In the genomic region with DNA sequence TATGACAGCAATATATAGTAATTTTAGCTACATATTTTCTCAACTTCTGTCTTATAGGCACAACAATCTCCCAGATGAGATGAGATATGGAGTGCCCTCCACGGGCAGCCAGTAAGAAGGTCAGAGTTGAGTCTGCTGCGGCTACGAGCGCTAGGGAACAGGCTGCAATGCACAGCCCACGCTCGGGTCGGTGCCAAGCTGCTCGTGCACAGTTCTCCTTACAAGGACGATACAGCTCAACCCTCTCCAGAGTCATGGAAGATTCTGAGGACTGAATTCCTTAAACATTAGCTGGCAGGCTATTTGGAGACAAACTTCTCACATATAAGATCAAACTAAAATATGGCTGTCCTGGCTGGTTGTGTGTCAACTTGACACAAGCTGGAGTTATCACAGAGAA, we compare ENCODE assay signal across 21 mouse cellular contexts. TPM values are rescaled to one million over a fixed set of nuclear protein-coding genes. Genes with fewer than 3 reads are reported as not detected.
DNase-seq lines count a peak whose midpoint lies in the region; ATAC-seq lines count a peak whose summit lies in the region.
"Had no signal": no experiment of that assay in that cellular context is flagged by ENCODE, and none has a peak within 500 bp of the region (broad histone marks: within the 10 kb centered on the region; RNA-seq: fewer than 3 reads in every experiment).

No protein-coding gene starts in this region.

- H3K9ac ChIP-seq in heart, embryonic 13.5 days, result no peak overlapping the region
- no peak overlapping the region for H3K9ac ChIP-seq in heart, embryonic 12.5 days
- no peak overlapping the region for H3K9ac ChIP-seq in stomach, embryonic 16.5 days (ENCODE audit: low read length)
- H3K9ac ChIP-seq: embryonic facial prominence, embryonic 13.5 days; liver, embryonic 14.5 days had no signal

- peak overlapping the region; percentile 54 for H3K27ac ChIP-seq in heart, embryonic 13.5 days (replicated peaks)
- no peak overlapping the region for H3K27ac ChIP-seq in heart, embryonic 12.5 days (ENCODE audit: poor library complexity, severe bottlenecking)
- H3K27ac ChIP-seq in stomach, embryonic 16.5 days (ENCODE audit: low read length), result no peak overlapping the region
- H3K27ac ChIP-seq: embryonic facial prominence, embryonic 13.5 days; hindbrain, embryonic 10.5 days; liver, embryonic 14.5 days; macrophage had no signal

- no peak for ATAC-seq in heart, embryonic 13.5 days (ENCODE audit: extremely low read depth, insufficient number of reproducible peaks, low FRiP score, low TSS enrichment)
- no peak for ATAC-seq in heart, embryonic 12.5 days (ENCODE audit: insufficient number of reproducible peaks, low FRiP score)
- peak; percentile 63; the same call in 1 of the 2 replicates for ATAC-seq in stomach, embryonic 16.5 days (ENCODE audit: insufficient read depth, low FRiP score)
- ATAC-seq: midbrain, embryonic 16.5 days had no signal

- WGBS in heart, embryonic 13.5 days, result 57% methylated on average over 9 of the region's 9 CpGs
- 68% methylated on average over 9 of the region's 9 CpGs for WGBS in heart, embryonic 12.5 days
- 76% methylated on average over 9 of the region's 9 CpGs for WGBS in stomach, embryonic 16.5 days

- H3K4me2 ChIP-seq in heart, embryonic 13.5 days, result no peak overlapping the region
- H3K4me2 ChIP-seq in heart, embryonic 12.5 days, result no peak overlapping the region
- H3K4me2 ChIP-seq in stomach, embryonic 16.5 days (ENCODE audit: low read depth, low read length), result no peak overlapping the region
- H3K4me2 ChIP-seq: embryonic facial prominence, embryonic 13.5 days had no signal

- H3K36me3 ChIP-seq in heart, embryonic 13.5 days, result peaks cover 92% of the 10 kb centered on the region
- H3K36me3 ChIP-seq in heart, embryonic 12.5 days, result peaks cover 80% of the 10 kb centered on the region
- H3K36me3 ChIP-seq in stomach, embryonic 16.5 days (ENCODE audit: control insufficient read depth, insufficient read depth, low read length), result peaks cover 3% of the 10 kb centered on the region; the same call in 1 of the 2 replicates

- H3K4me3 ChIP-seq in heart, embryonic 13.5 days, result no peak overlapping the region
- no peak overlapping the region for H3K4me3 ChIP-seq in heart, embryonic 12.5 days
- H3K4me3 ChIP-seq in stomach, embryonic 16.5 days (replicated peaks; ENCODE audit: low read length), result no peak overlapping the region
- H3K4me3 ChIP-seq: embryonic facial prominence, embryonic 13.5 days; hindbrain, embryonic 10.5 days had no signal

- H3K27me3 ChIP-seq in heart, embryonic 13.5 days (replicated peaks), result no peaks in the 10 kb centered on the region
- H3K27me3 ChIP-seq in heart, embryonic 12.5 days (replicated peaks), result no peaks in the 10 kb centered on the region
- no peaks in the 10 kb centered on the region for H3K27me3 ChIP-seq in stomach, embryonic 16.5 days (ENCODE audit: control insufficient read depth, insufficient read depth, low read length)
- H3K27me3 ChIP-seq: embryonic facial prominence, embryonic 13.5 days had no signal

- no peaks in the 10 kb centered on the region for H3K9me3 ChIP-seq in heart, embryonic 13.5 days
- H3K9me3 ChIP-seq in heart, embryonic 12.5 days (replicated peaks), result no peaks in the 10 kb centered on the region
- no peaks in the 10 kb centered on the region for H3K9me3 ChIP-seq in stomach, embryonic 16.5 days (replicated peaks; ENCODE audit: control insufficient read depth, low read length)
- H3K9me3 ChIP-seq: embryonic facial prominence, embryonic 13.5 days; hindbrain, embryonic 10.5 days had no signal

- H3K4me1 ChIP-seq in heart, embryonic 13.5 days, result no peaks in the 10 kb centered on the region
- no peaks in the 10 kb centered on the region for H3K4me1 ChIP-seq in heart, embryonic 12.5 days (replicated peaks)
- 0 out of 2 replicates have a peak, but pooled peaks cover 8% of the 10 kb centered on the region for H3K4me1 ChIP-seq in stomach, embryonic 16.5 days (ENCODE audit: control insufficient read depth, insufficient read depth, low read length)
- H3K4me1 ChIP-seq: hindbrain, embryonic 10.5 days had no signal

- DNase-seq in ovary, adult 18-20 months (ENCODE audit: low spot score), result peak; percentile 74
- DNase-seq in ovary, postnatal 14 days (ENCODE audit: low spot score), result no peak
- DNase-seq in adrenal gland, postnatal 10 days, result peak; percentile 81
- DNase-seq in layer of hippocampus, adult 18-20 months (ENCODE audit: low spot score in 2 of 2), result no peak
- no peak for DNase-seq in retina, embryonic 14.5 days (ENCODE audit: low spot score)
- DNase-seq: B cell, adult 2 months; cerebellum, adult 11 months; kidney, adult 18-20 months; left cerebral cortex, postnatal 4 days had no signal

RNA-seq across cellular contexts. Expression of gene Myrfl, which starts 17.9 kb away (rescaled TPM):
- 0.20 and 0.37 TPM in 2 replicates for polyA plus RNA-seq in heart, embryonic 13.5 days (2015; fragmentation: Nextera tagmentation; extraction: Ambion mirVana)
- polyA plus RNA-seq in heart, embryonic 12.5 days (2016; fragmentation: Nextera tagmentation; extraction: Ambion mirVana), result 0.28 TPM in 2 replicates
- total RNA-seq in adrenal gland, postnatal 10 days (2021), result under 1 TPM; 0.12 to 0.39 TPM
- 0.56 and 0.97 TPM in 2 replicates for polyA plus RNA-seq in stomach, embryonic 16.5 days (2015; fragmentation: Nextera tagmentation; extraction: Ambion mirVana)
- under 1 TPM in 1 of 2 experiments, not detected in 1; 0.15 TPM for total RNA-seq in layer of hippocampus, adult 18-20 months (2021)
- polyA plus RNA-seq: liver, embryonic 14.5 days; macrophage had no signal

RNA-seq across cellular contexts. Expression of gene Rab3ip, which starts 36.0 kb away (rescaled TPM):
- 54.1 and 62.4 TPM in 2 replicates for polyA plus RNA-seq in heart, embryonic 13.5 days (2015; fragmentation: Nextera tagmentation; extraction: Ambion mirVana)
- 62.3 and 65.7 TPM in 2 replicates for polyA plus RNA-seq in heart, embryonic 12.5 days (2016; fragmentation: Nextera tagmentation; extraction: Ambion mirVana)
- 10 to 100 TPM; 41.3 to 49.3 TPM for total RNA-seq in adrenal gland, postnatal 10 days (2021)
- 21.3 and 22.1 TPM in 2 replicates for polyA plus RNA-seq in stomach, embryonic 16.5 days (2015; fragmentation: Nextera tagmentation; extraction: Ambion mirVana)
- 10 to 100 TPM; 64.3 to 70.9 TPM for total RNA-seq in layer of hippocampus, adult 18-20 months (2021)

RNA-seq across cellular contexts. Expression of gene Gm10271, which starts 57.8 kb away (rescaled TPM):
- polyA plus RNA-seq in heart, embryonic 13.5 days (2015; fragmentation: Nextera tagmentation; extraction: Ambion mirVana), result not detected in 2 replicates
- polyA plus RNA-seq in heart, embryonic 12.5 days (2016; fragmentation: Nextera tagmentation; extraction: Ambion mirVana), result not detected in 2 replicates
- total RNA-seq in adrenal gland, postnatal 10 days (2021), result not detected
- polyA plus RNA-seq in stomach, embryonic 16.5 days (2015; fragmentation: Nextera tagmentation; extraction: Ambion mirVana), result not detected in 2 replicates
- not detected for total RNA-seq in layer of hippocampus, adult 18-20 months (2021)
- total RNA-seq: gastrocnemius, adult 18-20 months; layer of hippocampus, adult 8-10 months; left cerebral cortex, postnatal 4 days had no signal
- polyA plus RNA-seq: embryonic facial prominence, embryonic 13.5 days; forebrain, embryonic 11.5 days; hindbrain, embryonic 10.5 days; liver, embryonic 14.5 days; macrophage; midbrain, embryonic 16.5 days; neural tube, embryonic 14.5 days had no signal

Comparison
In these comparisons a context has a peak if more than half of its experiments do, and no peak if none do; other contexts are left out.
1. DNase-seq: peak in ovary, adult 18-20 months (single experiment) and adrenal gland, postnatal 10 days (single experiment); none in ovary, postnatal 14 days (single experiment), layer of hippocampus, adult 18-20 months (0 of 2) and retina, embryonic 14.5 days (single experiment).